Mouse (Mus musculus) lung, postnatal 0 days (tissue): ENCODE measurements at regions not wholly inside any gene's neighbourhood (a gene's known extent, or its start where the extent isn't known, plus 50 kb on each side); places are given as distances from the start of the nearest gene placed in this dataset.

ENCODE experiments used
- CTCF ChIP-seq: IDR thresholded peaks from 2 replicates; pipeline ENCODE4 v1.5.1; 2016; ENCODE audit warnings: antibody characterized with exemption, mild to moderate bottlenecking
- EP300 ChIP-seq: IDR thresholded peaks from 2 replicates; pipeline ENCODE4 v1.6.1; 2016; ENCODE audit warnings: antibody characterized with exemption, mild to moderate bottlenecking, control low read depth

DNA sequence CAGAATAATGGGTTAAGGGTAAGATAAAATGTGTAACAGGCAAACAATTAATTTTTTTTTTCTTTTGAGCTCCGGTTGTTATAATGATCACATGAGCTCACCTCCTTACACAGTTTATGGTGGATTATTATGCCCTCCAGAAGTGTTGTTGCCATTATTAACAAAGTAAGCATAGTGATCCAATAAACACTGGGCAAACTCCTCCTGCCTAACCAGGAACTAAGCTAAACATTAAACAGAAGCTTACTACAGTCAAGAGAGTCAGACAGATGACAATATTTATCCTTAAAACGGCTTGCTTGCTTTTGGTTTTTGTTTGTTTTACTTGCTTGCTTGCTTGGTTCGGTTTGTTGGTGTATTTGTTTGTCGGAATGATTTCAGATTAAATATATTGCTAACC lies 153.3 kb upstream of the Tmc1 start:
- TF ChIP-seq EP300: no peak
- TF ChIP-seq CTCF: no peak
